Mouse (Mus musculus) ovary, adult 18-20 months (tissue): Measurements from ENCODE around the gene Nsg2.

Experiments
- DNase-seq: peaks from one replicate; pipeline ENCODE4 v3.0.0; 2022; ENCODE audit warnings: low spot score, mixed read lengths

Nsg2 gene

GRCm38 (mm10) chr11:32013014-32013427 lies 12.8 kb downstream of the Nsg2 start:
- DNase-seq, result no peak

GRCm38 (mm10) chr11:32013561-32013960 lies 13.3 kb downstream of the Nsg2 start:
- DNase-seq, result no peak

- DNase-seq, result no peak
These were observed 17.9 kb downstream of the Nsg2 start for GRCm38 (mm10) chr11:32018201-32018600.

- DNase-seq, result no peak
These were observed 20.0 kb downstream of the Nsg2 start for GRCm38 (mm10) chr11:32020031-32020965.

- no peak for DNase-seq
These were observed 26.4 kb downstream of the Nsg2 start for GRCm38 (mm10) chr11:32026634-32027033.

- DNase-seq, result no peak
These were observed 27.4 kb downstream of the Nsg2 start for GRCm38 (mm10) chr11:32027474-32028342.

- DNase-seq, result no peak
These were observed 28.3 kb downstream of the Nsg2 start for GRCm38 (mm10) chr11:32028605-32029004.

GRCm38 (mm10) chr11:32029356-32029755 lies 29.1 kb downstream of the Nsg2 start:
- no peak for DNase-seq

- no peak for DNase-seq
These were observed 31.1 kb downstream of the Nsg2 start for GRCm38 (mm10) chr11:32031396-32031795.

- DNase-seq, result no peak
These were observed 31.8 kb downstream of the Nsg2 start for GRCm38 (mm10) chr11:32032053-32032452.

GRCm38 (mm10) chr11:32035831-32036230 lies 35.6 kb downstream of the Nsg2 start:
- DNase-seq, result no peak

GRCm38 (mm10) chr11:32039656-32040055 lies 39.4 kb downstream of the Nsg2 start:
- DNase-seq, result no peak

- DNase-seq, result no peak
These were observed 57.1 kb downstream of the Nsg2 start for GRCm38 (mm10) chr11:32057389-32057788.

- DNase-seq, result no peak
These were observed 57.6 kb downstream of the Nsg2 start for GRCm38 (mm10) chr11:32057861-32058260.

GRCm38 (mm10) chr11:32061020-32061419 lies 60.8 kb downstream of the Nsg2 start:
- no peak for DNase-seq

- no peak for DNase-seq
These were observed 61.6 kb downstream of the Nsg2 start for GRCm38 (mm10) chr11:32061874-32062273.

GRCm38 (mm10) chr11:32063775-32064510 lies 63.7 kb downstream of the Nsg2 start:
- DNase-seq, result no peak

GRCm38 (mm10) chr11:32064511-32064862 lies 64.2 kb downstream of the Nsg2 start:
- DNase-seq, result no peak

- DNase-seq, result no peak
These were observed 68.7 kb downstream of the Nsg2 start for GRCm38 (mm10) chr11:32068736-32069490.

GRCm38 (mm10) chr11:32075163-32075562 lies 74.9 kb downstream of the Nsg2 start:
- DNase-seq, result no peak

GRCm38 (mm10) chr11:32083462-32083861 lies 83.2 kb downstream of the Nsg2 start:
- DNase-seq, result no peak
